Mouse (Mus musculus) megakaryocyte, embryonic 14.5 days (primary cell): ENCODE results near the gene Armcx6.

ENCODE experiments used
- FLI1 ChIP-seq: IDR thresholded peaks from 2 replicates; pipeline ENCODE4 v1.6.1; 2012; ENCODE audit warnings: low read length, inconsistent platforms, mixed read lengths
- GATA1 ChIP-seq: IDR thresholded peaks from 3 replicates; pipeline ENCODE4 v1.6.1; 2012; ENCODE audit warnings: mixed read lengths, low read length, inconsistent platforms, borderline replicate concordance

DNA sequence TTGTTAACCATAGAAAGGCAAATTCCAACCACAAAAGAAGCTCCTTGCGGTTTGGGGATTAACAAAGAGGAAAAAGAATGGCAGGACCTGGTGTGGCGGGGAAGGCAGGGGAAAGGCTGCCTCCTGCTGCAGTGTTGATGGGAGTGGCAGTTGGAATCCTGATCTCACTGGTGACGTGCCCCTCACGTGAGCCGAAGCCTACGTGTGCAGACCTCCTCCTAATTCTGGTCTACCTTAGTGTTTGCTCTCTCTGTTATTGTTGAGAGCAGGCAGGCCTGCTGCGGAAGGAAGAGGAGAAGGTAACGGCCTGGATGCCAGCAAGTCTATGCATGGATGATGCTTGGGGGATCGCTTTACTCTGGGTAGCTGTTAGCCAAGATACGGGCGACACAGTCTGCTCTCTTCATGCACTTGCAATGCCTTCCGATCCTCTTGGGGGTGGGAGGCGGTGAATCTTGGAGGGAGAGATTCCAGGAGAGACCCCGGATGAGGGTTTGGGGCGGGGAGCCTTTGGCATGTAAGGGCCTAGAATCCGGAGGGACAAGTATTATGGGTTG lies 33.4 kb downstream of the Armcx6 start, which contains the start of gene Armcx1:
- TF ChIP-seq GATA1 (no peak), FLI1 (no peak)
